Mouse (Mus musculus): ENCODE measurements around the gene Ogg1.

The Ogg1 gene

GRCm38 (mm10) chr6:113370194-113370929, 43.6 kb downstream of the Ogg1 start:
- in situ Hi-C loops (cut with MseI, MboI): no loop called here

GRCm38 (mm10) chr6:113373491-113373890, 46.7 kb downstream of the Ogg1 start:
- in situ Hi-C loops (cut with MseI, MboI): no loop called here

DNA sequence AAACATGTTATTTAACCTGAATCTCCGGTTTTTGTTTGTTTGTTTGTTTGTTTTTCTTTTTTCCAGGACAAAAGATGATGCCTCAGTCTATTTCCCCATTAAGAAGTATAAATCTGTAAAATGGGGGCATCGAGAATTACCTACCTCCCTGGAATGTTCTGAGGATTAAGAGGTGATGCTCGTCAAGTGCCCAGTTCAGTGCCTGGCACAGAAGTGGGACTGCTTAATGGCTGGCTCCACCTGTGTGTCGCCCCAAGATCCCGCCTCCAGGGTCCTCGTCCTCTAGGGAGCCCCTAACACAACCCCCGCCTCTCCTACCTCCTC, 50.4 kb downstream of the Ogg1 start:
- in situ Hi-C loops (cut with MseI, MboI): no loop called here

DNA sequence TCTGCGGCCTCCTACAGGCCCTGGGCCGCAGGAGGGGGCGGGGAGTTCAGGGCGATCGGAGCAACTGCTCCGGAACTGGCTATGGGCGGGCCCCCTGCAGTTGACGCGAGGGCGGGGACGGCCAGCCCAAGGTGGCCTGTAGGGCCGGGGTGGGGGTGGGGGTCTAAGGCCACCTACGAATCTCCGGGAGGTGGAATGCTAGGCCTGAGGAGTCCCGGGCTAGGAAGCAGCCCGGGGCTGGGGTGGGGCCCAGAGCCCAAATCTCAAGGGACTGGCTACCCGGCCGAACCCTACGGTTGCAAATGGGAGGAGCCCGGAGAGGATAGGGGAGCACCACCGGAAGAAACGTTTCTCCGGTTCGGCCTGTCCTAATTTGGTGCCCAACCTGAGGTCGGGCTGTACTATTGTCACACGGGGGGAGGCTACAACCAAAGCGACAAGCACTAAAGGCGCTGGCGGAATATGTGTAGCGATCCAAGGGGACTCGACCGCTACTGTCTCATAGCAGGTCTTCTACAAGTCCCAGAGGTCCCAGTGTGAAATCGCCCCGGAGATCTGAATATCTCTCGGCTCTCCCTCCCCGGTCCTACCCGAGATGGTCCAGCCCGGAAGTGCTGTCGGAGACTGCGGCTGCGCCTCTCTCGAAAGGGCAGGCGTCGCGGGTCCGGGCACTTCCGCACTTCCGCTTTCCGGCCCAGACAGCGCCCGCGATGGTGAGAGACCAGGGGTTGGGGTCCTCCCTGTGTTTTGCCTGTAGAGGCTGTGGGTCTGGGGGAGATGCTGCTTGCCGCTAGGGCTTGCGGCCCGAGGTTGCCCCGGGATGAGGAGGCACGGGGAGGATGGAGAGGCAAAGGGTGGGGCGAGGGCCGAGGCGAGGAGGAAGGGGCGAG, 51.0 kb downstream of the Ogg1 start, which contains the start of the genes Tada3 and Arpc4:
TSS of gene Tada3 (minus strand) at position 388 of the 890 bp plus-strand sequence.
TSS of gene Arpc4 (plus strand) at position 620 of the 890 bp plus-strand sequence.
- in situ Hi-C loops (cut with MseI, MboI): no loop called here

- in situ Hi-C loops (cut with MseI, MboI): no loop called here
Observed at GRCm38 (mm10) chr6:113379246-113379645, 52.5 kb downstream of the Ogg1 start.

DNA sequence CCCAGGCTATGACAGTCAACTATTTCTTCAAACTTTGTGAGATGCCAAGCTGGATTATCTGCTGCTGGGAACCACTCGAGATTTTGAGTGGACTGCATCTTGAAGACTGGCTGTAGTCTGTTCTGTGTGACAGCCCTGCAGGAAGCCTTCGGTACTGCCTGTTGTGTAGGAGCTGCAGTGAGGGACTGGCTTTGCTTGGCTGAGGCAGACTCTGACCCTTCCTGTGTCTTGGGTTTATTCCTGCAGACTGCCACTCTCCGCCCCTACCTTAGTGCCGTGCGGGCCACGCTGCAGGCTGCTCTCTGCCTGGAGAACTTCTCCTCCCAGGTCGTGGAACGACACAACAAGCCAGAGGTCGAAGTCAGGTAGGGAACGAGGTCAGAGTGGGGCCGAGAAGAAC, 53.7 kb downstream of the Ogg1 start:
- in situ Hi-C loops (cut with MseI, MboI): no loop called here

GRCm38 (mm10) chr6:113384351-113384927, 57.7 kb downstream of the Ogg1 start:
- in situ Hi-C loops (cut with MseI, MboI): no loop called here
